Mouse (Mus musculus) CH12F3 (cell line): Measurements from ENCODE around the gene Rad23b.
"Not testable (repeated sequence)": the region's sequence is repeated elsewhere in the genome, so short reads cannot be mapped to it uniquely, and the experiment has no call there.

Experiments
- in situ Hi-C: fragments of 300-500 bp; cut with MboI; formaldehyde crosslinking; loops from 2 replicates; pipeline ENCODE4 v1.14.3; 2020; ENCODE audit warnings: low sequenced_read_pairs

Rad23b gene

GRCm38 (mm10) chr4:55349452-55350218, at the start of gene Rad23b:
Gene Rad23b, plus strand, starts transcription at chr4:55350043.
- in situ Hi-C loops, result no loop called here

- in situ Hi-C loops, result no loop called here
Measured at GRCm38 (mm10) chr4:55304121-55304520, 45.7 kb upstream of the Rad23b start.

GRCm38 (mm10) chr4:55306636-55307035, 43.2 kb upstream of the Rad23b start:
- in situ Hi-C loops, result no loop called here

GRCm38 (mm10) chr4:55316726-55317125, 33.1 kb upstream of the Rad23b start:
- in situ Hi-C loops, result no loop called here

GRCm38 (mm10) chr4:55318350-55318749, 31.5 kb upstream of the Rad23b start:
- in situ Hi-C loops, result not testable (repeated sequence)

GRCm38 (mm10) chr4:55325786-55326518, 23.9 kb upstream of the Rad23b start:
- in situ Hi-C loops, result no loop called here

GRCm38 (mm10) chr4:55327508-55327907, 22.3 kb upstream of the Rad23b start:
- in situ Hi-C loops, result no loop called here

- in situ Hi-C loops, result no loop called here
Measured at GRCm38 (mm10) chr4:55328471-55328870, 21.4 kb upstream of the Rad23b start.

GRCm38 (mm10) chr4:55328928-55329327, 20.9 kb upstream of the Rad23b start:
- in situ Hi-C loops, result not testable (repeated sequence)

GRCm38 (mm10) chr4:55329621-55330346, 20.1 kb upstream of the Rad23b start:
- in situ Hi-C loops, result no loop called here

- in situ Hi-C loops, result no loop called here
Measured at GRCm38 (mm10) chr4:55335030-55335770, 14.6 kb upstream of the Rad23b start.

GRCm38 (mm10) chr4:55338905-55339304, 10.9 kb upstream of the Rad23b start:
- in situ Hi-C loops, result no loop called here

- in situ Hi-C loops, result no loop called here
Measured at GRCm38 (mm10) chr4:55339388-55339787, 10.5 kb upstream of the Rad23b start.

GRCm38 (mm10) chr4:55341797-55342196, 8.0 kb upstream of the Rad23b start:
- in situ Hi-C loops, result no loop called here

- in situ Hi-C loops, result no loop called here
Measured at GRCm38 (mm10) chr4:55342602-55343001, 7.2 kb upstream of the Rad23b start.

- in situ Hi-C loops, result no loop called here
Measured at GRCm38 (mm10) chr4:55343287-55343686, 6.6 kb upstream of the Rad23b start.

GRCm38 (mm10) chr4:55348759-55349451, 938 bp upstream of the Rad23b start:
- in situ Hi-C loops, result no loop called here

GRCm38 (mm10) chr4:55350219-55350931, 532 bp downstream of the Rad23b start:
- in situ Hi-C loops, result no loop called here

- in situ Hi-C loops, result no loop called here
Measured at GRCm38 (mm10) chr4:55351037-55351436, 1.2 kb downstream of the Rad23b start.

GRCm38 (mm10) chr4:55351860-55352259, 2.0 kb downstream of the Rad23b start:
- in situ Hi-C loops, result no loop called here
